Mouse (Mus musculus) right cerebral cortex, postnatal 10 days (tissue): ENCODE data around the gene Cacna1f.

Experiments used
- DNase-seq, 2 experiments: peaks; one replicate each; pipeline ENCODE4 v3.0.0; 2021; ENCODE audit warnings: low spot score in 2 of 2

Gene Cacna1f

DNA sequence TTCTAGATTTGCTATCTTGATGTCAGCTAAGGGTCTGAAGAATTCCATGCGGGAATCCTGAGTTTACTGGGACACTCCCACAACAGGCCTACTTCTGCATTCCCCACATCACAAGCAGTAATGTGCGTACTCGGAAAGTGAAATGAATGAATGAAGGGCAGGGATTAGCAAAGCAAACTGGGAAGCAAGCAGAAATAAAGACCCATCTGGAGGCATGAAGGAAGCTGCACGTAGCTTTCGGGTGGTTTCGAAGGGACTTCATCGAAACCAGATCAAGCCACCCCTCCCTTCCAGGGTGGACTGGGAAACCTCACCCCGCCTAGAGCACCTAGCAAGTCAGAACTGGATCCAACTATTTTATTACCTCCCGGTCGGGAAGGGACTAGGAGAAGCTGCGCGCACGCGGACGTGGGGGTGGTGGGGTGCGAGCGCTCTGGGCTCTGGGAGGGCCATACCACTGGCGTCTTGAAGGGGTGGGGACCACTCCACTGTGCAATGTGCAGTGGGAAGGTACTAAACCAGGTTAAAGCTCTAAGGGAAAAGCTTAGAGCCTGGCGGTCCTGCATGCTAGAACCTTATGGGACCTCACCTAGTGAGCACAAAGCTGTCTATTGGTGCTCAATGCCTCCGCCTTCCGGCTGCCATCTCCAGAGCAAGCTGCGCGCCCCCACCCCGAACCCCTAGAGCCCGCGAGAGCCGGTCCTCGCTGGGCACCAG lies 67.6 kb downstream of the Cacna1f start:
- peak; percentile 46 to 53 for DNase-seq

DNA sequence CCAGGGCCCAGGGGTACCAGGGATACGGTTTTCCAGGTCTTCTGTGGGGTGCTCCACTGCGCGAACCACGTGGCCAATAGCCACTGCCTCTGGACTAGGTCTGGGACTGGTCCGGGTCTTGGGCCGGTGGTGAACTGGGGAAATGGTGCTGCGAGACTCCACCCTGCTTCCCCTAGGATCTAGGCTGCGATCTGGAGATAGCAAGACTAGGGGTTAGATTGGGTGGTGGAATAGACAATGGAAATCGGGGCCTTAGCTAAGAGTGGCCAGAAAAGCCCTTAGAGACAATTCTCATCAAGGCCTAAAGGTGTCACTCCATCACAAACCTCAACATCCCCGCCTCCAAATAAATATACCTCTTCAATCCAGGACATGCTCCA lies 68.1 kb downstream of the Cacna1f start:
- no peak for DNase-seq

DNA sequence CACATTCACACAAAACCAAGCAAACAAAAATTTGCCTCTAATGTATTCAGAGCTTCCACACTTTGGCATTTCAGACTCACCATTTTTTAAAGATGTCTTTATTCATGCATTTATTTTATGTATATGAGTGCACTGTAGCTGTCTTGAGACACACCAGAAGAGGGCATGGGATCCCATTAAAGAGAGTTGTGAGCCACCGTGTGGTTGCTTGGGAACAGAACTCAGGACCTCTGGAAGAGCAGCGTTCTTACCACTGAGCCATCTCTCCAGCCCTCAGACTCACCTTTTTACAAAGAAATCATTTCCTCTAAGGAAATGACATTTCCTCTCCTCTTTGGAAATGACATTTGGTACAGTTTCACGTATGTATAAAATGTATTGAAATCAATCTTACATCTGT lies 72.1 kb downstream of the Cacna1f start:
- no peak for DNase-seq

DNA sequence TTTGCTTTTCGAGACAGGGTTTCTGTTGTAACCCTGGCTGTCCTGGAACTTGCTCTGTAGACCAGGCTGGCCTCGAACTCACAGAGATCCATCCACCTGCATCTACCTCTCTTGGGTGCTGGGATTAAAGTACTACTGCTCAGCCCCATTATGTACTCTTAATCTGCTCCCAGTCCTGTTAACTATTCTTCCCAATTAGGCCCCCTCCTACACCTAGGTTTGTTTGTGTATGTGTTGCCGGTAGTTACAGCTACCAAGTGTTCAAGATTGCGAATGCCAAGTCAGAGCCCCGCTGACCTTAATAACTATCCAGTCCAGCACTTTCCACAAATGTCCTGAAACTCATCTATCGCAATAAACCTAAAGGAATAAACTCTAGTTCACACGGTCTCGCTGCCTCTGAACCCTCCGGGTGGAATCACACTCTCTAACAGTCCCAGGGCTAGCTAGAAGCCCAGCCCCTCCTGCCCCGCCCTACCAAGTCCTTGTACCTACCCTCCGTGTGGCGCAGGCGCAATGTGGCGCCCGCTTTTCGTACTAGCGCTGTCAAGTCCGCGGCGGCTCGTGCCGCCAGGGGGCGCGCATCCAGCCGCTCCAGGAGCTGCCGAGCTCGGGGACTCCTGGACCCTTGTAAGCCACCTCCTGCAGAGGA lies 72.6 kb downstream of the Cacna1f start:
- peak; percentile 83 to 86 for DNase-seq

DNA sequence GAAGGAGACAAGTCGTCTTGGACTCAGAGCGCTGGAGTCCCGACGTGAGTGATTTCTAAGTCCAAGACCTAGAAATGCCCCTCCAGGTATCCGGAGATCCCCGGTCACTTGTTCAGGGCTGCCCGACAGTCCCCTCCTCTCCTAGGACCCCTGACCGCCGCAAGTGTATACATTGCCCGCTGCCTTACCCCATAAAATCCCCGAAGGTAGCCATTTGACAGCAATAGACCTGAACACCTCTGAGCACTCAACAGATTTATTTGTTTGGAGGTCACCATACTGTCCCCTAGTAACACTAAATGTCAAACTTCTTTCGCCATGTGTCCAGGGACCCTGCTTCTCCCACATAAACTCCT lies 73.2 kb downstream of the Cacna1f start:
- no peak for DNase-seq

DNA sequence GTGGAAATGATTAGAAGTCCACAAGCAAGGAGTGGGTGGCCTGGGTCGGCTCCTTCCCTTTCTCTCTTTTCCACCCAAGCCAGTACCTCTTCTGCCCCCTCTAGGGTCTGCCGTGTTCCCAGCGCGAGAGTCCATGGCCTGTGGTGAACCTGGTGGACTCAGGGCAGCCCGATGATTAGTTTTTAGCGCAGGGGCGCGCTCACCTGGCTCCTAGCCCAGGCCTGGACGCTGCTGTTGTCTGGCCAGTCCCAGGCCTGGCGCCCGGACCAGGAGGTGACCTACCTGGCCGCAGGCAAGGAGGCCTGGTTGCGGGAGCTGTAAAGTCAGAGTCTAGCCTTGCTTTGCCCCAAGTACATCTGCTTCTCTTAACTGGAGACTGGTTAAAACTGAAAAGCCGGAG lies 74.0 kb downstream of the Cacna1f start, which contains the start of gene Magix:
TSS of gene Magix (minus strand) at position 388 of the 400 bp plus-strand sequence.
- DNase-seq: no peak
